Mouse (Mus musculus): Measurements from ENCODE around the gene Snx9.

DNA sequence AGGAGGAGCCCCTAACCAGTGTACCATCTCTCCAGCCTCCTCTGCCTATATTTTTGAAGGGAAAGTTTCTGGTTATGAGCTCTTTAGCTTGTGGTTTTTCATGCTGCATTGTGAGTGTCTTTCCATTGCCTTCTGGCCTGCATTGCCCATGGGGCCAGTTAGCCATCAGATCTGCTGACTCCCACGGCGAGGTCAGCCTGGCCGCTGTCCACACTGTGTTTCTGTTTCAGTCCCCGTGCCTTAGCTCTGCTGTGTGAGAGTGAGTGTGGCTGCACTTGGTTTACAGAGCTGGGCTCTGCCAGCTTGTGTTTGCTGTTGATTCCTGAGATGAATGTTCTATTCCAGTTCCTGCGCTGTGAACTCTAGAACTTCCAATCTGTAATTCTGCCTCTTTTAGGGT is 73.1 kb downstream of the Snx9 start:
- TF ChIP-seq CTCF (IDR thresholded peaks at IDR 0.05; ENCODE audit: borderline replicate concordance, insufficient read depth, low read length) = no peak
- no peak for TF ChIP-seq POLR2A (IDR thresholded peaks at IDR 0.05; ENCODE audit: low read depth, low read length)

Measured in embryonic fibroblast, embryonic 13.5 days (primary cell).